Mouse (Mus musculus): ENCODE results near the gene Olfr1447.

Olfr1447 gene

DNA sequence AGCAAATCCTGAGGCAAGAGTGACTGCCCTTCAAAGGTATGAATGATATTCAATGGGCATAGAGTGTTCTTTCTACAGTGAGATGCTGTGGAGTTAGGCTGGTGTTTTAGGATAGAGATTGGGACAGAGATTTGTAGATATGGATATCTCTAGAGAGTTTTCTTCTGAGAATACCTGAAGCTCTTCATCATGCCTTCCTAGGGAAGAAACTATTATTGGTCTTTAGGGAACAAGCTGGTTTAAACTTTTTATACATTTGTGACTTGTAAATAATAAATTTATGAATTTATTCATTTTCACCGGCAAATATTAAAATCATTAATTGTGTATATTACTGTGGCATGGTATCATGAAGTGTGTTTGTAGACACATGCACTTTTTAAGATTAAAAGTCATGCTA is at the start of gene Olfr1447:
Gene Olfr1447 (minus strand): TSS at position 101 of the 400 bp plus-strand sequence.
- no peak for DNase-seq

DNA sequence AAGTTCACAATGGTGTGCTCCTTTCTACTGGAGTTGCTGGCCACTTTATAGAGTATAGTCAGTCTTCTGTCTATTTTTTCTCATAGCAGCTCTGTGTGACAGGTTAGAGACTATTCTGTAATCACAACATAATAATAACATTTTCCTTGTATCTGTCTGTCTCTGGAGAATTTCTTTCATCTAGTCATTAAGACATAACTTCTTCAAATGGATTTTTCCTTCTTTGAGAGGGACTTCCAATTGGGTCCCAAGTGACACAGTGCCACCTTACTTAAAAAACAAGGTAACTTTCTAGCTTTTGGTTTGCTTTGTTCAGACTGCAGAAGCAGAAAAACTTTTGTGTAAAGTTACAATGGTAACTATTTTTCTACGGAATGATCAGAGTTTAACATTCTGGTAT is 46.4 kb upstream of the Olfr1447 start, which contains the start of gene Olfr1450:
Gene Olfr1450 (plus strand): TSS at position 301 of the 400 bp plus-strand sequence.
- no peak for DNase-seq

DNA sequence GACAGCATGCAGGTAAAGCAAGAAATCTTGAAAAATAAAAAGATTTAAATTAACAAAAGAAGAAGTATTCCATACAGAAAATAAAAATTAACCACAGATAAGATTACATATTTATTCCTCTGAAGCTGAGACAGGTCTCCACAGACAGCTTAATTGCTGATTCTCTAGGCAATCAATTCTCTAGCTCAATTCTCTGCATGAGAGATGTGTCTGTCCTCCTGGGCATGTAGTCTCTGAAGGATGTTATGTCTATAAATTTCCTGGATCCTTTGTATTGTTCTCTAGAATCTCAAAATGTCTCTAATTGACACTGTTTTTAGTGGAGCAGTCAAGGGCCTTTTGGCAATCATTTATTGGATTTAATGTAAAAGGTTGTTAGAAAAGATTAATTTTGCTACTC is 27.0 kb upstream of the Olfr1447 start, which contains the start of gene Olfr1449:
Gene Olfr1449 (plus strand): TSS at position 301 of the 400 bp plus-strand sequence.
- DNase-seq, result no peak

DNA sequence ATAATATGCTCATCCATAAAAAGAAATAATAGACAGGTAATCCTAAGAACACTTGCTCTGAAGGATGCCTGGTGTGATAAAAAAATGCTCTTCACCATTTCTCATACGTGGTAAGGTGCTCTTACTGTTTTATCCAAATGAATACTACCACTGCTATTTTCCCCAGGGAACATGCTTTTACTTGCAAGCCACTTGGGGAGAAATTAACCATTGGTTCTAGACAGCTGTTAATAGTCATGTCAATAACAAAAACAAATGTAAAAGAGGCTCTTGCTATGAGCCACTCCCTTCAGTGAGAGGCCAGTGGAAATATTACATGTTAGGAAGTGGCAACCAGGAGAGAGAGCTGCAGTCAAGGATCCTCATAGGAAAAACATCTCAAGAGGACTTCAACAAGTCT is 20.8 kb upstream of the Olfr1447 start, which contains the start of gene Olfr1448:
Gene Olfr1448 (minus strand): TSS at position 101 of the 400 bp plus-strand sequence.
- no peak for DNase-seq

DNA sequence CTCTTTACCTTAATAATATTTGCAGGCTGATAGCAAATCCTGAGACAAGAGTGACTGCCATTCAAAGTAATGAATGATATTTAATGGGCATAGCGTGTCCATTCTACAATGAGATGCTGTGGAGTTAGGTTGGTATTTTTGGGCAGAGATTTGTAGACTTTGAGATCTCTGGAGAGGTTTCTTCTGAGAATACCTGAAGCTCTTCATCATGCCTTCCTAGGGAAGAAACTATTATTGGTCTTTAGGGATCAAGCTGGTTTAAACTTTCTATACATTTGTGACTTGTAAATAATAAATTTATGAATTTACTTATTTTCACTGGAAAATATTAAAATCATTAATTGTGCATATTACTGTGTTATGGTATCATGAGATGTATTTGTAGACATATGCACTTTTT is 10.1 kb downstream of the Olfr1447 start, which contains the start of gene Olfr1446:
Gene Olfr1446 (minus strand): TSS at position 101 of the 400 bp plus-strand sequence.
- no peak for DNase-seq

DNA sequence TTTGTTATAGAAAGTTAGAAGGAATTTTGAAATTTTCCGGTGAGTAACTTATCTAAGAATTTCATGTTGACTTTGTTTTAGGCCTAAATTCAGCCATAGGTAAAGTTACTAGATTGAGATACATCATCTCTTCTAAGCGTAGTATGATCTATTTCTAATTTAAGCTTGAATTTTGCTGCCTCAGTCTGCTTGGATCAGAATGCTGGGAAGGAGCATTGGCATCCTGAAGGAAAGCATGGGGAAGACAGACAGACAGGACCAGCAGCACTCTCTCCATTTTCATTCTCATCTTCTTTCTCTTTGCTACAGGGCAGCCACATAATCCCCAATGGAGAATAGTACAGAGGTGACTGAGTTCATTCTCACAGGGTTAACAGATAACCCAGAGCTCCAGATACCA is 20.0 kb downstream of the Olfr1447 start, which contains the start of gene Olfr1445:
Gene Olfr1445 (plus strand): TSS at position 301 of the 400 bp plus-strand sequence.
- no peak for DNase-seq

DNA sequence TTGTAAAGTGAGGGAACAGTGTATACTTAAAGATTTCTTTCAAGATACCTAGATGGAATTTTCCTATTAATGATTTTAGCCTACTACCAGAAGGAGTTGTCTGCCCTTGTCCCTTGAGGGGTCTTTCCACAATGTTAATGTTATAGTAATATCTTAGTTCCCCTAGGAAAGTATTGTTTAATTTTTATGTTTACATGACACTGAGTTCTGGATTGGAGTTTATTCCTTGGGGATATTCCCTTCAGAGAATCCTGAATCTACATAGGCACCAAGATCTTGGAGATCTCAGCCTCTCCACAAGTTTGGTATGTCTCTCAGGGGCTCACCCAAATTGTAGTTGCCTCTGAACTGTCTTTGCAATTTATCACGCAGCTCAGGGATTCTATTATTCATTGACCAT is 46.6 kb downstream of the Olfr1447 start, which contains the start of gene Olfr1444:
Gene Olfr1444 (plus strand): TSS at position 301 of the 400 bp plus-strand sequence.
- DNase-seq, result no peak

Measured in lung, postnatal 14 days (tissue).